Mouse (Mus musculus) stomach, postnatal 0 days (tissue): ENCODE measurements at regions not wholly inside any gene's neighbourhood (a gene's known extent, or its start where the extent isn't known, plus 50 kb on each side); places are given as distances from the start of the nearest gene placed in this dataset.

Source experiments
- CTCF ChIP-seq: IDR thresholded peaks from 2 replicates; pipeline ENCODE4 v1.5.1; 2016; ENCODE audit warnings: antibody characterized with exemption, low read depth, mild to moderate bottlenecking, moderate library complexity
- EP300 ChIP-seq: optimal IDR thresholded peaks from 2 replicates; pipeline ENCODE3; 2016; ENCODE audit warnings: antibody characterized with exemption

- TF ChIP-seq CTCF (no peak), EP300 (no peak)
These were observed 179.5 kb upstream of the Myt1l start for GRCm38 (mm10) chr12:29348698-29349097.
